Mouse (Mus musculus) intestine, postnatal 0 days (tissue): ENCODE results near the gene Vrk2. TPM values are rescaled to one million over a fixed set of nuclear protein-coding genes. Genes with fewer than 3 reads are reported as not detected.

Experiments
- ATAC-seq: fragments of 200-750 bp; cut with Nextera tagmentation; 2 replicates; pipeline ENCODE4 v1.8.0; 2017; ENCODE audit warnings: mild to moderate bottlenecking, moderate TSS enrichment, moderate library complexity
- H3K27ac ChIP-seq: fragments of 300-500 bp; sonication (generic); 2 replicates; pipeline ENCODE4 v1.5.1; 2014; ENCODE audit warnings: mild to moderate bottlenecking, low read depth, low read length, moderate library complexity
- H3K27me3 ChIP-seq: fragments of 300-500 bp; sonication (generic); replicated peaks from 2 replicates; pipeline ENCODE4 v1.6.1; 2014; ENCODE audit warnings: low read length, mixed read lengths; ENCODE audit not compliant: control insufficient read depth, insufficient read depth
- H3K36me3 ChIP-seq: fragments of 300-500 bp; sonication (generic); 2 replicates; pipeline ENCODE4 v1.6.1; 2014; ENCODE audit warnings: mild to moderate bottlenecking, moderate library complexity; ENCODE audit not compliant: control insufficient read depth, insufficient read depth
- H3K4me1 ChIP-seq: fragments of 300-500 bp; sonication (generic); replicated peaks from 2 replicates; pipeline ENCODE4 v1.6.1; 2014; ENCODE audit warnings: antibody characterized with exemption, low read length, mixed read lengths; ENCODE audit not compliant: control insufficient read depth, insufficient read depth
- H3K4me2 ChIP-seq: fragments of 300-500 bp; sonication (generic); replicated peaks from 2 replicates; pipeline ENCODE4 v1.6.1; 2014; ENCODE audit warnings: low read depth, mild to moderate bottlenecking, moderate library complexity
- H3K4me3 ChIP-seq: fragments of 300-500 bp; sonication (generic); 2 replicates; pipeline ENCODE4 v1.5.1; 2014; ENCODE audit warnings: low read depth, low read length
- H3K9ac ChIP-seq: fragments of 300-500 bp; sonication (generic); 2 replicates; pipeline ENCODE4 v1.6.1; 2014; ENCODE audit warnings: mild to moderate bottlenecking, low read depth, low read length
- H3K9me3 ChIP-seq: fragments of 300-500 bp; sonication (generic); 2 replicates; pipeline ENCODE4 v1.6.1; 2016; ENCODE audit warnings: mixed run types; ENCODE audit not compliant: control insufficient read depth
- CTCF ChIP-seq: sonication (generic); IDR thresholded peaks from 2 replicates; pipeline ENCODE4 v1.5.1; 2016; ENCODE audit warnings: low read depth, mild to moderate bottlenecking, control low read depth, antibody characterized with exemption, moderate library complexity
- WGBS: fragments of 180-500 bp; shearing (Covaris S2); extraction: QIAGEN DNeasy Blood & Tissue Kit; methylation state at CpG from one replicate; pipeline ENCODE4 v1.1.7; 2014; 5-methylcytosine and 5-hydroxymethylcytosine counted together
- polyA plus RNA-seq: library from polyadenylated mRNA; unstranded; fragments of >200 nt; fragmentation: Nextera tagmentation; extraction: Ambion mirVana; gene quantifications from 2 replicates; pipeline ENCODE4 v1.2.1, GENCODE M21; 2015

Vrk2 gene
- polyA plus RNA-seq, 1 experiment from 2014 or later, result 10.1 TPM

DNA sequence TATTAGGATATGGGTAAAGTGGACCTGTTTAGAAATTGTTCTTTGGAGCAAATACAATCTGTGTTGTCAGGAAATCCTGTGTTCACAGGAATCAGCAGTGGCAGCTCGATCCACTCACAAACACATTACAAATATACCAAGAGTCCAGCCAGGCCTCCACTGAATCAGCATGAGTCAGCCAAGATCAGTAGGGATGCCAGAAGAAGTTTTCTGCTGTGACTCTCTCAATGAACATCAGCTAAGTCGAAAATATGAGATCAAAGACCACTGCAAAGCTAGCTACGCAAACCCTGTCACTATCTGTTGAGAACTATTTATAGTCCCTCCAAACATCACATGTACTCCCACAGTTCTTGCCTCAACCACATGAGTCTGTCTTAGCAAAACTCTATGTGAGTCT, 74.8 kb downstream of the Vrk2 start:
- H3K4me1 ChIP-seq, result no peaks in the 10 kb centered on the region
- no peaks in the 10 kb centered on the region for H3K27me3 ChIP-seq
- H3K9me3 ChIP-seq, result no peaks in the 10 kb centered on the region
- H3K27ac ChIP-seq, result no peak overlapping the region
- no peak overlapping the region for H3K9ac ChIP-seq
- H3K36me3 ChIP-seq, result no peaks in the 10 kb centered on the region; the same call in 1 of the 2 replicates
- H3K4me3 ChIP-seq, result no peak overlapping the region
- TF ChIP-seq CTCF, result no peak
- H3K4me2 ChIP-seq, result no peak overlapping the region
- ATAC-seq, result no peak
- WGBS, result 88% methylated on average over 3 of the region's 3 CpGs

DNA sequence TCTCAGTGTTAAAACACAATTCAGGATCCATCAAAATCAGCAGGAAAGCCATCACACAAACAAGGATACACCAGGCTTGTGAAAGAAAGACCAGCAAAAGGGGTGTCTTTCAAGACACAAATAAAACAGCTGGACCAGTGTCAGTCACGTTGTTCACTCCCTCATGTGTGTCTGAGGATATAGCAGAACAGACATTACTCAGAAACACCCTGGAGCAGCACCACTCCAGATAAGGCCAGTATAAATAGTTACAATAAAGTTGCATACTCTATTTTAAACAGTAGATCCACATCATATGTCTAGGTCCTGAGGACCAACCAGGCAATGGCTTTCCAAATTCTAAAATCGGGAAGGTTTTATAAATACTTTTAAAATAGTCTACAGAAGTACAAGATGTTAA, 77.7 kb downstream of the Vrk2 start:
- Histone ChIP-seq H3K27me3 (no peaks in the 10 kb centered on the region), H3K4me1 (no peaks in the 10 kb centered on the region), H3K36me3 (no peaks in the 10 kb centered on the region; the same call in 1 of the 2 replicates), H3K4me3 (no peak overlapping the region), H3K27ac (no peak overlapping the region), H3K9ac (no peak overlapping the region), H3K9me3 (no peaks in the 10 kb centered on the region), H3K4me2 (no peak overlapping the region)
- no peak for TF ChIP-seq CTCF
- ATAC-seq, result no peak
- WGBS, result 65% methylated on average over 2 of the region's 2 CpGs

- Histone ChIP-seq H3K27me3 (no peaks in the 10 kb centered on the region), H3K4me2 (no peak overlapping the region), H3K9me3 (no peaks in the 10 kb centered on the region), H3K9ac (no peak overlapping the region), H3K27ac (no peak overlapping the region), H3K4me1 (no peaks in the 10 kb centered on the region), H3K4me3 (no peak overlapping the region), H3K36me3 (peaks cover 3% of the 10 kb centered on the region; the same call in 1 of the 2 replicates)
- TF ChIP-seq CTCF, result peak; percentile 45
- no peak for ATAC-seq
Measured at GRCm38 (mm10) chr11:26513683-26514082, 80.1 kb downstream of the Vrk2 start.

- H3K9me3 ChIP-seq, result no peaks in the 10 kb centered on the region
- ATAC-seq, result peak; percentile 64; the same call in 1 of the 2 replicates
- H3K27ac ChIP-seq, result no peak overlapping the region
- no peak overlapping the region for H3K4me2 ChIP-seq
- 79% methylated on average over 5 of the region's 5 CpGs for WGBS
- no peak overlapping the region for H3K9ac ChIP-seq
- peak; percentile 20; the same call in 1 of the 2 replicates for TF ChIP-seq CTCF
- H3K4me3 ChIP-seq, result no peak overlapping the region
- no peaks in the 10 kb centered on the region for H3K27me3 ChIP-seq
- no peaks in the 10 kb centered on the region for H3K4me1 ChIP-seq
- H3K36me3 ChIP-seq, result no peaks in the 10 kb centered on the region
Measured at GRCm38 (mm10) chr11:26495951-26496350, 97.8 kb downstream of the Vrk2 start.

GRCm38 (mm10) chr11:26489761-26490466, 103.9 kb downstream of the Vrk2 start:
- H3K27ac ChIP-seq, result no peak overlapping the region
- H3K4me2 ChIP-seq, result no peak overlapping the region
- no peaks in the 10 kb centered on the region for H3K4me1 ChIP-seq
- ATAC-seq, result no peak
- H3K9ac ChIP-seq, result no peak overlapping the region
- H3K27me3 ChIP-seq, result no peaks in the 10 kb centered on the region
- 0 out of 2 replicates have a peak, but pooled peaks cover 4% of the 10 kb centered on the region for H3K36me3 ChIP-seq
- no peaks in the 10 kb centered on the region for H3K9me3 ChIP-seq
- no peak overlapping the region for H3K4me3 ChIP-seq
- peak; percentile 66 for TF ChIP-seq CTCF
- 44% methylated on average over 12 of the region's 12 CpGs for WGBS

DNA sequence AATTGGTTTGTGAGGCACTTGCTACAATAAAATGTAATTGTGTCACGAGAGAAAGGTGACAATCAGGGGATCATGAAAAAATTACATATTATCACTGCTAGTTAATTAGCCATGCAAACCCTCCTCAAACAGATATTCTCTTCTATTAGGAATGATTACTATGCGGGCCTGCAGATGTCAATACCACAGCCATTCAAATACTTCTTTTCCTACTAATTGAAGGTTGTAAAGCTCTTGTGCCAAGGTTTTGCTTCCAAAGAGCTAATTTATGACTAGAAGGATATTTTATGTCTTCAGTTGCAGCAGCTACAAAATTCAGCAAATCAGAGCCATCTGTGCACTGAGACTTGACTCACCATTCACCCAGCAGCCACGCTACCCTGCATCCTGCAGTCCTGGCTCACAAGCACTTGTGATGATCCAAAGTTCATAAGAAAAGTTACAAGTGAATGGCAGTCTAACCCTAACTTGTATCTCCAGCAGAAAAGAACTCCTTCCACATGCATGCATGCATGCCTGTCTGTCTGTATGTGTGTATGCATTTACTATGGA, 112.0 kb downstream of the Vrk2 start:
- 0 out of 2 replicates have a peak, but pooled peaks cover 2% of the 10 kb centered on the region for H3K36me3 ChIP-seq
- no peak for ATAC-seq
- no peaks in the 10 kb centered on the region for H3K9me3 ChIP-seq
- TF ChIP-seq CTCF, result no peak
- no peaks in the 10 kb centered on the region for H3K27me3 ChIP-seq
- no peak overlapping the region for H3K9ac ChIP-seq
- H3K4me1 ChIP-seq, result no peaks in the 10 kb centered on the region
- WGBS, result 81% methylated on average over 3 of the region's 3 CpGs
- no peak overlapping the region for H3K4me3 ChIP-seq
- H3K27ac ChIP-seq, result no peak overlapping the region
- H3K4me2 ChIP-seq, result no peak overlapping the region
